In the genomic region with DNA sequence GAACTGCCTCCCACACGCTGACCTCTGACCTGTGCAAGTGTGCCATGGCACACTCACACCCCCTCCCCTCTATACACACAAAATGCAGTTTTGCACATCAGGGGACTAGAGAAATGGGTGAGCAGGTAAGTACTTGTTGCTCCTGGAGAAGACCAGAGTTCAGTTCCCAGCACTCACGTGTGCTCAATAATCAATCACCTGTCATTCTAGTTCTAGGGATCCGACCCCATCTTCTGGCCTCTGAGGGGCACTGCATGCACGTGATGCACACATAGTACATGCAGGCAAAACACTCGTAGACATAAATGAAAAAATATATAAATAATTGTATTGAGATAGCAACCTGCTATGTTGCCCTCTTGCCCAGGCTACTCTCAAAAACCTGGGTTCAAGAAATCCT, we compare ENCODE assay signal across 18 mouse cellular contexts.
"Had no signal": no experiment of that assay in that cellular context is flagged by ENCODE, and none has a peak within 500 bp of the region (broad histone marks: within the 10 kb centered on the region; RNA-seq: fewer than 3 reads in every experiment).

No protein-coding gene starts in this region.

- H3K36me3 ChIP-seq: kidney, embryonic 15.5 days; limb, embryonic 10.5 days; limb, embryonic 13.5 days; liver, embryonic 12.5 days; lung, embryonic 15.5 days had no signal

- DNase-seq: kidney, postnatal 10 days; kidney, postnatal 36 days; liver; lung, postnatal 14 days; lung, postnatal 4 days; midbrain, embryonic 14.5 days; right cerebral cortex, postnatal 14 days; right cerebral cortex, postnatal 4 days; thymus, adult 2 months; thymus, postnatal 14 days; thymus, postnatal 4 days had no signal

- H3K9me3 ChIP-seq: kidney, embryonic 15.5 days; limb, embryonic 10.5 days; limb, embryonic 13.5 days; liver, embryonic 12.5 days; lung, embryonic 15.5 days had no signal

- H3K9ac ChIP-seq: kidney, embryonic 15.5 days; limb, embryonic 13.5 days; liver, embryonic 12.5 days; lung, embryonic 15.5 days had no signal

- H3K27me3 ChIP-seq: kidney, embryonic 15.5 days; limb, embryonic 13.5 days; lung, embryonic 15.5 days had no signal

- H3K4me2 ChIP-seq: kidney, embryonic 15.5 days; limb, embryonic 13.5 days; liver, embryonic 12.5 days; lung, embryonic 15.5 days; midbrain, embryonic 11.5 days had no signal

- H3K27ac ChIP-seq: kidney, embryonic 15.5 days; limb, embryonic 10.5 days; limb, embryonic 13.5 days; liver, embryonic 12.5 days; lung, embryonic 15.5 days; stomach, postnatal 0 days had no signal

- H3K4me3 ChIP-seq: kidney, embryonic 15.5 days; limb, embryonic 10.5 days; limb, embryonic 13.5 days; liver, embryonic 12.5 days; lung, embryonic 15.5 days had no signal

- ATAC-seq: liver, embryonic 12.5 days had no signal
